Mouse (Mus musculus) liver, embryonic 14.5 days (tissue): ENCODE results near the gene Syngr4. TPM values are rescaled to one million over a fixed set of nuclear protein-coding genes. Genes with fewer than 3 reads are reported as not detected.

Experiments
- ATAC-seq: fragments of 200-750 bp; cut with Nextera tagmentation; 2 replicates; pipeline ENCODE4 v1.8.0; 2017; ENCODE audit warnings: moderate number of reproducible peaks, mild to moderate bottlenecking, moderate library complexity; ENCODE audit not compliant: insufficient read depth
- DNase-seq, 3 experiments: peaks; one replicate each; pipeline ENCODE4 v3.0.0-alpha.2; 2012 to 2013; ENCODE audit warnings: low read depth in 3 of 3, low spot score in 3 of 3
- H3K27ac ChIP-seq: fragments of 300-500 bp; sonication (generic); 2 replicates; pipeline ENCODE4 v1.5.1; 2014; ENCODE audit warnings: moderate library complexity, mild to moderate bottlenecking, control low read depth, inconsistent platforms
- H3K27me3 ChIP-seq: fragments of 300-500 bp; sonication (generic); 2 replicates; pipeline ENCODE4 v1.6.1; 2014; ENCODE audit warnings: mild to moderate bottlenecking, low read length, moderate library complexity; ENCODE audit not compliant: control insufficient read depth, insufficient read depth
- H3K36me3 ChIP-seq: fragments of 300-500 bp; sonication (generic); replicated peaks from 2 replicates; pipeline ENCODE4 v1.6.1; 2014; ENCODE audit warnings: low read depth; ENCODE audit not compliant: control insufficient read depth, insufficient read depth
- H3K4me1 ChIP-seq, 2 experiments: fragments of 200-500 bp in 1 of 2; fragments of 300-500 bp in 1 of 2; sonication (generic) in 1 of 2; replicated peaks; 2 replicates each; pipeline ENCODE4 v1.6.1; 2012 to 2014; ENCODE audit warnings: antibody characterized with exemption in 1 of 2, inconsistent platforms in 1 of 2, low read length in 1 of 2; ENCODE audit not compliant: control insufficient read depth in 2 of 2, insufficient read depth in 2 of 2
- H3K4me2 ChIP-seq: fragments of 300-500 bp; sonication (generic); 2 replicates; pipeline ENCODE4 v1.6.1; 2014; ENCODE audit warnings: low read depth, mild to moderate bottlenecking, control low read depth, moderate library complexity
- H3K4me3 ChIP-seq, 2 experiments: fragments of 200-500 bp in 1 of 2; fragments of 300-500 bp in 1 of 2; sonication (generic) in 1 of 2; 2 replicates each; pipeline ENCODE4 v1.5.1; 2012 to 2014; ENCODE audit warnings: low read depth in 2 of 2, low read length in 2 of 2, mild to moderate bottlenecking in 2 of 2, control low read depth in 1 of 2, inconsistent platforms in 1 of 2, moderate library complexity in 1 of 2; ENCODE audit not compliant: insufficient read depth in 1 of 2
- H3K9ac ChIP-seq: fragments of 300-500 bp; sonication (generic); replicated peaks from 2 replicates; pipeline ENCODE4 v1.6.1; 2014; ENCODE audit warnings: mild to moderate bottlenecking, control low read depth, moderate library complexity
- H3K9me3 ChIP-seq: fragments of 300-500 bp; sonication (generic); 2 replicates; pipeline ENCODE4 v1.6.1; 2016; ENCODE audit warnings: low read length, mixed read lengths; ENCODE audit not compliant: control insufficient read depth
- CTCF ChIP-seq: IDR thresholded peaks from 2 replicates; pipeline ENCODE4 v1.5.1; 2016; ENCODE audit warnings: antibody characterized with exemption, low read depth, control low read depth
- EP300 ChIP-seq: IDR thresholded peaks from 2 replicates; pipeline ENCODE4 v1.6.1; 2016; ENCODE audit warnings: antibody characterized with exemption, low read depth
- WGBS: fragments of 180-500 bp; shearing (Covaris S2); extraction: QIAGEN DNeasy Blood & Tissue Kit; methylation state at CpG from one replicate; pipeline ENCODE4 v1.1.7; 2014; ENCODE audit not compliant: insufficient replicate concordance; 5-methylcytosine and 5-hydroxymethylcytosine counted together
- polyA plus RNA-seq, 2 experiments: library from polyadenylated mRNA; depleted of rRNA in 1 of 2; stranded (reverse) in 1 of 2; unstranded in 1 of 2; fragments of >200 nt; fragmentation: Nextera tagmentation in 1 of 2; extraction: Ambion mirVana in 1 of 2; gene quantifications; 2 replicates each; pipeline versions ENCODE4 v1.2.1 to v1.2.3; 2012 to 2014

Gene Syngr4
- polyA plus RNA-seq, 2 experiments = 0.86 to 1.3 TPM

DNA sequence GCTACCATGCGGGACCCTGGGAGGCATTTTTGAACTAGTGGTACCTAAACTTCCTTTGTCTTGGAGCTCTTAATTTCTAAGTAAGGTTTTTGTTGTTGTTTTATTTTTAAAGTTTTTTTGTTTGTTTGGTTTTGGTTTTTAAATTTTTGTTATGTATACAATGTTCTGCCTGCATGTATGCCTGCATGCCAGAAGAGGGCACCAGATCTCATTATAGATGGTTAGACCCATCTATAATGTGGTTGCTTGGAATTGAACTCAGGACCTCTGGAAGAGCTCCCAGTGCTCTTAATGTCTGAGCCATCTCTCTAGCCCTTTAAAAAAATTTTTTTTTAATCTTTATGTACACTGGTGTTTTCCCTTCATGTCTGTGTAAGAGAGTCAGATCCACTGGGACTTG lies 33.2 kb upstream of the Syngr4 start:
- DNase-seq (no peak), ATAC-seq (no peak)
- H3K9me3 ChIP-seq = no peaks in the 10 kb centered on the region
- no peaks in the 10 kb centered on the region for H3K36me3 ChIP-seq
- no peaks in the 10 kb centered on the region for H3K27me3 ChIP-seq
- no peak overlapping the region for H3K9ac ChIP-seq
- H3K27ac ChIP-seq = no peak overlapping the region
- 77% methylated on average over 1 of the region's 1 CpGs for WGBS
- no peak overlapping the region for H3K4me2 ChIP-seq
- no peaks in the 10 kb centered on the region; a peak in 1 of 4 replicates for H3K4me1 ChIP-seq
- TF ChIP-seq CTCF (peak; percentile 32; the same call in 1 of the 2 replicates), EP300 (no peak)
- H3K4me3 ChIP-seq = no peak overlapping the region

- H3K36me3 ChIP-seq = no peaks in the 10 kb centered on the region
- H3K9me3 ChIP-seq = no peaks in the 10 kb centered on the region
- H3K4me1 ChIP-seq = peaks cover 4 to 7% of the 10 kb centered on the region in 2 experiments
- H3K9ac ChIP-seq = no peak overlapping the region
- no peak overlapping the region for H3K27ac ChIP-seq
- no peak for TF ChIP-seq CTCF
- no peak for TF ChIP-seq EP300
- H3K27me3 ChIP-seq = no peaks in the 10 kb centered on the region
- no peak overlapping the region for H3K4me3 ChIP-seq
- WGBS = 40% methylated on average over 20 of the region's 23 CpGs
- H3K4me2 ChIP-seq = no peak overlapping the region
- ATAC-seq = no peak
- DNase-seq = no peak
Observed at GRCm38 (mm10) chr7:45928626-45929295, 32.2 kb upstream of the Syngr4 start.

DNA sequence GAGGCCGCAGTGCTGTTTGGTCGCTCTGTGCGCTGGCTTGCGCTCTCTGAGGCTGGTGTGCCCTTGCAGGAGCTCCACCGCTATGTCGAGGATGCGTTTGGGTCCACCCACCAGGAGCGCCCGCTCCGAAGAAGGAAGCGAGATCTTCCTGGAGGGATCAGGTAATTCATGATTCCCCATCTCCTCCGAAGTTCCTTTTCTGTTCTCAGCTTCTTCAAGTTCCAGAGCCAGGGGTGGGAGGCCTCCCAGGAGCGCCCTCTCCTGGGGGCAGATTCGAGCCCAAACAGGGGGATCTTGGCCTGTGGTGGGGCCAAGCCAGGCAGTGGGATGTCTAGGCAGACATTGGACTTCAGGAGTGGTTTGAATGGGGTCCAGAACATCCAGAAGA lies 27.9 kb upstream of the Syngr4 start:
- WGBS = 9% methylated on average over 14 of the region's 14 CpGs
- ATAC-seq (no peak), DNase-seq (no peak)
- Histone ChIP-seq H3K4me2 (peak overlapping the region; percentile 84), H3K4me3 (peak overlapping the region; percentile 56 to 64), H3K27ac (no peak overlapping the region), H3K27me3 (no peaks in the 10 kb centered on the region), H3K36me3 (no peaks in the 10 kb centered on the region), H3K9ac (peak overlapping the region; percentile 66), H3K4me1 (peaks cover 22 to 39% of the 10 kb centered on the region in 2 experiments), H3K9me3 (no peaks in the 10 kb centered on the region)
- no peak for TF ChIP-seq EP300
- peak; percentile 61 for TF ChIP-seq CTCF

DNA sequence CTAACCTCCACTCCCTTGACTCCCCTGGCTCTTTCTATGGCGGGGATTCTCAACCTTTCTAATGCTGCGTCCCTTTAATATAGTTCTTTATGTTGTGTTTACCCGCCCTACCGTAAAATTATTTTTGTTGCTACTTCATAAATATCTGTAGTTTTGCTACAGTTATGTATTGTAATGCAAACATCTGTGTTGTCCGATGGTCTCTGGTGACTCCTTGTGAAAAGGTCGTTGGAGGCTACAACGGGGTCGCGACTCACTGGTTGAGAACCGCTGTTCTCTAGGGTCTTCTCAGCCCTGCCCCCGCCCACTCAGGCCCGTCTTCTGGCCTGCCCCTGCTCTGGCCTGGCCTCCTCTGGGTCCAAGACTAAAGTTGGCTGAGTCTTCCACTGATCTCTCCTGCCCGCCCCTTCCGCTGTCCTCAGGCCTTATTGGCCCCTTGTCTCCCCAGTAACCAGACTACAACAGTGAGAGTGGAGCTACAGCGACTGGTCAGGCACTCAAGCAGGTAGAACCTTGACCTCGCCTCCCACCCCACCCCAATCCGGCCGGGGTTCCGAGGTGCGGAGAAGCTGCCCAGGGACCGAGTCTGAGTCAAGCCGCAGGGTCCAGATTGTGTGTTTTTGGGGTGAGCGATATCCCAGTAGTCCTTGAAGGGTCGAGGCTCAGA lies 27.4 kb upstream of the Syngr4 start, which contains the start of gene Ccdc114:
Gene Ccdc114 (plus strand): TSS at position 311 of the 667 bp plus-strand sequence.
- TF ChIP-seq CTCF (no peak), EP300 (no peak)
- H3K4me1 ChIP-seq = peaks cover 22 to 39% of the 10 kb centered on the region in 2 experiments
- peak within 1 kb of the TSS; percentile 76 for H3K27ac ChIP-seq
- no peaks in the 10 kb centered on the region for H3K9me3 ChIP-seq
- peak within 1 kb of the TSS; percentile 66 for H3K9ac ChIP-seq
- H3K27me3 ChIP-seq = no peaks in the 10 kb centered on the region
- peak within 1 kb of the TSS; percentile 56 to 64 for H3K4me3 ChIP-seq
- H3K36me3 ChIP-seq = no peaks in the 10 kb centered on the region
- peak; percentile 65 for ATAC-seq
- peak within 1 kb of the TSS; percentile 84 for H3K4me2 ChIP-seq
- peak in 2 of 3 experiments; percentile 47 to 60 for DNase-seq
- 2% methylated on average over 24 of the region's 24 CpGs for WGBS
